Comparison of ENCODE assay signal across 11 mouse cellular contexts in genomic region chr6:140731402-140731730, GRCm38 (mm10). TPM values are rescaled to one million over a fixed set of nuclear protein-coding genes. Genes with fewer than 3 reads are reported as not detected.
A peak's percentile ranks its signal among the peaks of the same experiment; 100 is the strongest.
DNase-seq lines count a peak whose midpoint lies in the region; ATAC-seq and TF ChIP-seq lines count a peak whose summit lies in the region.
"Had no signal": no experiment of that assay in that cellular context is flagged by ENCODE, and none has a peak within 500 bp of the region (broad histone marks: within the 10 kb centered on the region; RNA-seq: fewer than 3 reads in every experiment).

No protein-coding gene starts in this region.

- WGBS in embryonic facial prominence, embryonic 11.5 days: 67% methylated on average over 1 of the region's 1 CpGs
- WGBS in midbrain, postnatal 0 days: 31% methylated on average over 1 of the region's 1 CpGs

- no peak overlapping the region for H3K4me2 ChIP-seq in embryonic facial prominence, embryonic 11.5 days (ENCODE audit: low read depth, low read length)
- H3K4me2 ChIP-seq in midbrain, postnatal 0 days (ENCODE audit: low read depth, low read length, poor library complexity, severe bottlenecking): no peak overlapping the region
- H3K4me2 ChIP-seq: heart, embryonic 13.5 days had no signal

- peak; percentile 70 for DNase-seq in heart, adult 11 months
- DNase-seq in heart, postnatal 10 days: no peak
- DNase-seq in embryonic facial prominence, embryonic 11.5 days (ENCODE audit: low spot score): peak; percentile 53
- peak; percentile 76 for DNase-seq in layer of hippocampus, adult 11-12 months (ENCODE audit: low spot score)
- DNase-seq in midbrain, postnatal 0 days (ENCODE audit: low spot score): peak; percentile 66
- no peak for DNase-seq in heart, postnatal 4 days
- DNase-seq in ovary, adult 18-20 months (ENCODE audit: low spot score): no peak
- DNase-seq in yolk sac, embryonic 10.5 days (ENCODE audit: low spot score): no peak
- DNase-seq: lung, postnatal 14 days had no signal

- H3K4me1 ChIP-seq in embryonic facial prominence, embryonic 11.5 days (ENCODE audit: control insufficient read depth, insufficient read depth, low read length): no peaks in the 10 kb centered on the region
- no peaks in the 10 kb centered on the region for H3K4me1 ChIP-seq in midbrain, postnatal 0 days (ENCODE audit: insufficient read depth, low read length)

- ATAC-seq in embryonic facial prominence, embryonic 11.5 days (replicated peaks; ENCODE audit: insufficient number of reproducible peaks, low FRiP score, low TSS enrichment, low read depth): no peak
- no peak for ATAC-seq in midbrain, postnatal 0 days (ENCODE audit: low FRiP score)

- no peak overlapping the region for H3K4me3 ChIP-seq in embryonic facial prominence, embryonic 11.5 days (ENCODE audit: low read depth, low read length)
- no peak overlapping the region for H3K4me3 ChIP-seq in midbrain, postnatal 0 days (ENCODE audit: low read depth, low read length)
- H3K4me3 ChIP-seq: heart, embryonic 13.5 days had no signal

- H3K36me3 ChIP-seq in embryonic facial prominence, embryonic 11.5 days (replicated peaks; ENCODE audit: control insufficient read depth, insufficient read depth, low read depth, low read length): no peaks in the 10 kb centered on the region
- no peaks in the 10 kb centered on the region for H3K36me3 ChIP-seq in midbrain, postnatal 0 days (ENCODE audit: insufficient read depth, low read length)
- H3K36me3 ChIP-seq: heart, embryonic 13.5 days had no signal

- H3K9ac ChIP-seq in embryonic facial prominence, embryonic 11.5 days (replicated peaks; ENCODE audit: low read length): no peak overlapping the region
- H3K9ac ChIP-seq in midbrain, postnatal 0 days (replicated peaks; ENCODE audit: low read length, poor library complexity, severe bottlenecking): no peak overlapping the region
- H3K9ac ChIP-seq: heart, embryonic 13.5 days had no signal

- TF ChIP-seq CTCF in midbrain, postnatal 0 days (IDR thresholded peaks at IDR 0.05): no peak

- no peaks in the 10 kb centered on the region for H3K27me3 ChIP-seq in embryonic facial prominence, embryonic 11.5 days (ENCODE audit: control insufficient read depth, insufficient read depth, low read length)
- H3K27me3 ChIP-seq in midbrain, postnatal 0 days (ENCODE audit: insufficient read depth, low read length): no peaks in the 10 kb centered on the region
- H3K27me3 ChIP-seq: heart, embryonic 13.5 days had no signal

- no peaks in the 10 kb centered on the region for H3K9me3 ChIP-seq in embryonic facial prominence, embryonic 11.5 days (replicated peaks; ENCODE audit: control insufficient read depth, low read length)
- H3K9me3 ChIP-seq in midbrain, postnatal 0 days (ENCODE audit: low read length): no peaks in the 10 kb centered on the region

- H3K27ac ChIP-seq in embryonic facial prominence, embryonic 11.5 days (replicated peaks; ENCODE audit: low read depth, low read length): no peak overlapping the region
- no peak overlapping the region for H3K27ac ChIP-seq in midbrain, postnatal 0 days (ENCODE audit: low read depth, low read length)
- H3K27ac ChIP-seq: heart, embryonic 13.5 days had no signal

- intact Hi-C loops in heart, postnatal 10 days (cut with DNase I): no loop called here

RNA-seq across cellular contexts. Expression of gene Gm11077, which starts 2.3 kb away (rescaled TPM):
- total RNA-seq in heart, postnatal 10 days (2021): not detected
- not detected in 2 replicates for polyA plus RNA-seq in embryonic facial prominence, embryonic 11.5 days (2014; fragmentation: Nextera tagmentation; extraction: Ambion mirVana)
- not detected in 2 replicates for total RNA-seq in midbrain, postnatal 0 days (2014; rRNA removed)
- not detected in 2 replicates for polyA plus RNA-seq in midbrain, postnatal 0 days (2015; fragmentation: Nextera tagmentation; extraction: Ambion mirVana)
- total RNA-seq in heart, postnatal 4 days (2021): not detected
- polyA plus RNA-seq: C2C12; heart, embryonic 13.5 days had no signal

Comparison
In these comparisons a context has a peak if more than half of its experiments do, and no peak if none do; other contexts are left out.
1. DNase-seq: peak in heart, adult 11 months (single experiment), embryonic facial prominence, embryonic 11.5 days (single experiment), layer of hippocampus, adult 11-12 months (single experiment) and midbrain, postnatal 0 days (single experiment); none in heart, postnatal 10 days (0 of 2), heart, postnatal 4 days (single experiment), ovary, adult 18-20 months (single experiment) and yolk sac, embryonic 10.5 days (single experiment).